Mouse (Mus musculus): ENCODE measurements around the gene Pex14. TPM values are rescaled to one million over a fixed set of nuclear protein-coding genes. Genes with fewer than 3 reads are reported as not detected.

Pex14 gene
- polyA plus RNA-seq, 1 experiment from 2014 or later, result 46.1 TPM

- Histone ChIP-seq H3K4me2 (no peak overlapping the region), H3K36me3 (ENCODE audit: poor library complexity, severe bottlenecking) (no peaks in the 10 kb centered on the region), H3K9me3 (replicated peaks) (no peaks in the 10 kb centered on the region), H3K4me3 (no peak overlapping the region), H3K9ac (no peak overlapping the region), H3K27me3 (0 out of 2 replicates have a peak, but pooled peaks cover 9% of the 10 kb centered on the region), H3K27ac (no peak overlapping the region), H3K4me1 (peaks cover 35% of the 10 kb centered on the region)
- ATAC-seq, result no peak
- 93% methylated on average over 12 of the region's 12 CpGs for WGBS
These were observed 162.9 kb downstream of the Pex14 start for GRCm38 (mm10) chr4:148936727-148937126.

GRCm38 (mm10) chr4:148936111-148936510, 163.6 kb downstream of the Pex14 start:
- Histone ChIP-seq H3K36me3 (ENCODE audit: poor library complexity, severe bottlenecking) (no peaks in the 10 kb centered on the region), H3K27ac (no peak overlapping the region), H3K27me3 (0 out of 2 replicates have a peak, but pooled peaks cover 7% of the 10 kb centered on the region), H3K9me3 (replicated peaks) (no peaks in the 10 kb centered on the region), H3K4me1 (peaks cover 29% of the 10 kb centered on the region), H3K4me2 (no peak overlapping the region), H3K9ac (no peak overlapping the region), H3K4me3 (no peak overlapping the region)
- 89% methylated on average over 12 of the region's 12 CpGs for WGBS
- no peak for ATAC-seq

DNA sequence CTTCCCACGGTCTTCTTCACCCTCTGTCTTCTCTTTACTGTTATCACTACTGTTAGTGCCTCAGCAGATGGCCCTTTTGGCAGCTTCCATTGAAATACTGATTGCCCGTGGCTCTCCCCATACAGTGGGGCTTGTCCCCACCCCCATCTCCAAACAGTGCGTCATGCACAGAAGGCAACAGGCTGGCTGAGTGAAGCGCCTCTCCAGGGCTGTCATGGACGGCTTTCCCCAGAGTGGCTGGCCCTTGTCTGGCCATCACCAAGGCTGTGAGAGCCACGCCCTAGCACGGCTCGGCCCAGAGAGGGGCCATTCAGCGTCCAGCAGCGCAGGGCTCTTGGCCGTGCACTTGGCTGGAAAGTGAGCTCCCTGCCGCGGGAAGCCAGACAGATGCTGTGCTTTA, 164.5 kb downstream of the Pex14 start:
- Histone ChIP-seq H3K36me3 (ENCODE audit: poor library complexity, severe bottlenecking) (no peaks in the 10 kb centered on the region), H3K4me3 (no peak overlapping the region), H3K27me3 (0 out of 2 replicates have a peak, but pooled peaks cover 5% of the 10 kb centered on the region), H3K4me2 (no peak overlapping the region), H3K9ac (0 out of 2 replicates have a peak overlapping the region, but pooled peaks have one; percentile 40), H3K27ac (no peak overlapping the region), H3K4me1 (peaks cover 28% of the 10 kb centered on the region), H3K9me3 (replicated peaks) (no peaks in the 10 kb centered on the region)
- ATAC-seq, result peak; percentile 68
- WGBS, result 49% methylated on average over 13 of the region's 13 CpGs

DNA sequence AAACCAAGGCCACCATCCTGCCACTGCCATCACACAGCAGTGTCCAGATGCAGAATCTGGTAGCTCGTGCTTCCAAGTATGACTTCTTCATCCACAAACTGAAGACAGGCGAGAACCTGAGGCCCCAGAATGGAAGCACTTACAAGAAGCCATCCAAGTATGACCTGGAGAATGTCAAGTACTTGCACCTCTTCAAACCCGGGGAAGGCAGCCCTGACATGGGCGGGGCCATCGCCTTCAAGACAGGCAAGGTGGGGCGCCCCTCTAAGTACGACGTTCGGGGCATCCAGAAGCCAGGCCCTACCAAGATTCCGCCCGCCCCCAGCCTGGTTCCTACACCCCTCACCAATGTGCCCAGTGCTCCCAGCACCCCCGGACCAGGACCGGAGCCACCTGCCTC, 166.6 kb downstream of the Pex14 start:
- no peaks in the 10 kb centered on the region for H3K9me3 ChIP-seq (replicated peaks)
- ATAC-seq, result no peak
- no peak overlapping the region for H3K9ac ChIP-seq
- H3K27ac ChIP-seq, result no peak overlapping the region
- no peak overlapping the region for H3K4me3 ChIP-seq
- 93% methylated on average over 13 of the region's 13 CpGs for WGBS
- H3K4me2 ChIP-seq, result no peak overlapping the region
- H3K27me3 ChIP-seq, result 0 out of 2 replicates have a peak, but pooled peaks cover 8% of the 10 kb centered on the region
- H3K4me1 ChIP-seq, result peaks cover 26% of the 10 kb centered on the region
- H3K36me3 ChIP-seq (ENCODE audit: poor library complexity, severe bottlenecking), result no peaks in the 10 kb centered on the region

DNA sequence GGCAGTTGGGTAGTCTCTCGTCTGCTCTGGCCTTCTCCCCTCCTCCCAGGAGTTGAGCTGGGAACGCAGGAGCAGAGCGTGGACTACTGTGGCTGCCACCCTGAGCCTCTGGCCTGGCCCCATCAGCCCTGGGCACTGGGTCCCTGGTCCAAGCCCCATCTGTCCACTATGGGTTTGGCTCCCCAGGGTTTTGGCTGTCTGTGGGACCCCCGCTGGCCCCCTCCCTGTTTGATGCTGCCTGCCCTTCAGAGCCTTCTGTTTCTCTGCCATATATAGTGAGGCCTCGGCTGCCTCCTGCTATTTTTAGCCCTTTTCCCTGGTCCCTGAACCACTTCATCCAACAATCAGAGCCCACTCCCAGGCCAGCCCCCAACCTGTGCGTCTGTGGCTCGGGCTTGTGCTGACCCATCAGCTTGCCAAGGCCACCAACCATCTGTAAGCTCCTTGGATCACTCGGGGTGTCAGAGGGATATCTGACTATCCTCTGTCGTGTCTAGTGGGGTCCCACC, 168.9 kb downstream of the Pex14 start:
- Histone ChIP-seq H3K4me2 (no peak overlapping the region), H3K4me3 (no peak overlapping the region), H3K4me1 (peaks cover 36% of the 10 kb centered on the region), H3K9ac (no peak overlapping the region), H3K27me3 (peaks cover 18% of the 10 kb centered on the region), H3K9me3 (replicated peaks) (no peaks in the 10 kb centered on the region), H3K36me3 (ENCODE audit: poor library complexity, severe bottlenecking) (no peaks in the 10 kb centered on the region), H3K27ac (no peak overlapping the region)
- ATAC-seq, result no peak
- WGBS, result 66% methylated on average over 9 of the region's 9 CpGs

DNA sequence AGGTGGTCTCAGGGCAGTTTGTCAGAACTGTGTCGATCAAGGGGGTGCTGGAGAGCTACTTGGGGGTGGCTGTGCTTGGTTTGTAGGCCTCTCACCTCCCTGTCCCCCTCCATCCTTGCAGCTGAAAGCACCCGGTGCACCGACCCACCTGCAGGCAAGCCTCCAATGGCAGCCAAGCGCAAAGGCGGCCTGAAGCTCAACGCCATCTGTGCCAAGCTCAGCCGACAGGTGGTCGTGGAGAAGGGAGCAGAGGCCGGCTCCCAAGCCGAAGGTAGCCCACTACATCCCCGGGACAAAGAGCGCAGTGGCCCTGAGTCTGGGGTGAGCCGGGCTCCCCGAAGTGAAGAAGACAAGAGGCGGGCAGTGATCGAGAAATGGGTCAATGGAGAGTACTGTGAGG, 170.8 kb downstream of the Pex14 start:
- Histone ChIP-seq H3K4me1 (peaks cover 30% of the 10 kb centered on the region), H3K27ac (no peak overlapping the region), H3K9ac (no peak overlapping the region), H3K36me3 (ENCODE audit: poor library complexity, severe bottlenecking) (no peaks in the 10 kb centered on the region), H3K4me2 (no peak overlapping the region), H3K27me3 (peaks cover 36% of the 10 kb centered on the region), H3K9me3 (replicated peaks) (no peaks in the 10 kb centered on the region), H3K4me3 (no peak overlapping the region)
- ATAC-seq, result no peak
- 90% methylated on average over 16 of the region's 16 CpGs for WGBS

DNA sequence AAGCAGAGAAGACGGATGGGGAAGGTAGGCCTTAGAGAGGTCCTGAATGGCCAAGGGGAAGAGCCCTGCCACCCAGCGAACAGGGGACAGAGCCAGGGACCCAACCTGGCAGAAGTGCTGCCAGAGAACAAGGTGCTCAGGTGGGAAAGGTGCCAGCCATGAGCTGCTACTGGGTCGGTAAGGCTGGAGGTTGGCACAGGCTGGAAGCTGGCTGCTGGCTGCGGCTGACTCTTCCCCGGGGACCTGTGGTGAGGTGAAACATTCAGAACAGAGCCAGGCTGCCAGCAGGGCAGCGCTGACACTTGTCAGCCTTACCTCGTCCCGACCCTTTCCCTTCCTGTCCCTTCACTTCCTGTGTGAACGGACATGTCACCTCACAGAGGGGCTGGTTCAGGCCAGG, 171.4 kb downstream of the Pex14 start:
- peaks cover 42% of the 10 kb centered on the region for H3K27me3 ChIP-seq
- no peak overlapping the region for H3K4me3 ChIP-seq
- H3K36me3 ChIP-seq (ENCODE audit: poor library complexity, severe bottlenecking), result no peaks in the 10 kb centered on the region
- H3K9ac ChIP-seq, result no peak overlapping the region
- no peaks in the 10 kb centered on the region for H3K9me3 ChIP-seq (replicated peaks)
- 75% methylated on average over 9 of the region's 9 CpGs for WGBS
- no peak overlapping the region for H3K4me2 ChIP-seq
- ATAC-seq, result no peak
- H3K4me1 ChIP-seq, result peaks cover 35% of the 10 kb centered on the region
- H3K27ac ChIP-seq, result no peak overlapping the region

- Histone ChIP-seq H3K4me3 (no peak overlapping the region), H3K27me3 (peaks cover 54% of the 10 kb centered on the region), H3K27ac (no peak overlapping the region), H3K9me3 (replicated peaks) (no peaks in the 10 kb centered on the region), H3K4me2 (no peak overlapping the region), H3K36me3 (ENCODE audit: poor library complexity, severe bottlenecking) (no peaks in the 10 kb centered on the region), H3K4me1 (peaks cover 53% of the 10 kb centered on the region), H3K9ac (no peak overlapping the region)
- 33% methylated on average over 8 of the region's 8 CpGs for WGBS
- ATAC-seq, result no peak
These were observed 173.2 kb downstream of the Pex14 start for GRCm38 (mm10) chr4:148926459-148926858.

GRCm38 (mm10) chr4:148925589-148926359, 173.9 kb downstream of the Pex14 start:
- H3K4me2 ChIP-seq, result no peak overlapping the region
- H3K4me1 ChIP-seq, result peaks cover 56% of the 10 kb centered on the region
- H3K36me3 ChIP-seq (ENCODE audit: poor library complexity, severe bottlenecking), result no peaks in the 10 kb centered on the region
- H3K4me3 ChIP-seq, result no peak overlapping the region
- peaks cover 61% of the 10 kb centered on the region for H3K27me3 ChIP-seq
- no peak overlapping the region for H3K27ac ChIP-seq
- ATAC-seq, result no peak
- H3K9me3 ChIP-seq (replicated peaks), result no peaks in the 10 kb centered on the region
- 34% methylated on average over 18 of the region's 18 CpGs for WGBS
- no peak overlapping the region for H3K9ac ChIP-seq

GRCm38 (mm10) chr4:148923976-148924375, 175.7 kb downstream of the Pex14 start:
- H3K36me3 ChIP-seq (ENCODE audit: poor library complexity, severe bottlenecking), result no peaks in the 10 kb centered on the region
- no peak overlapping the region for H3K4me2 ChIP-seq
- peaks cover 54% of the 10 kb centered on the region for H3K4me1 ChIP-seq
- 71% methylated on average over 8 of the region's 8 CpGs for WGBS
- H3K27ac ChIP-seq, result no peak overlapping the region
- H3K9me3 ChIP-seq (replicated peaks), result no peaks in the 10 kb centered on the region
- H3K27me3 ChIP-seq, result peaks cover 71% of the 10 kb centered on the region
- ATAC-seq, result no peak
- no peak overlapping the region for H3K4me3 ChIP-seq
- H3K9ac ChIP-seq, result no peak overlapping the region

DNA sequence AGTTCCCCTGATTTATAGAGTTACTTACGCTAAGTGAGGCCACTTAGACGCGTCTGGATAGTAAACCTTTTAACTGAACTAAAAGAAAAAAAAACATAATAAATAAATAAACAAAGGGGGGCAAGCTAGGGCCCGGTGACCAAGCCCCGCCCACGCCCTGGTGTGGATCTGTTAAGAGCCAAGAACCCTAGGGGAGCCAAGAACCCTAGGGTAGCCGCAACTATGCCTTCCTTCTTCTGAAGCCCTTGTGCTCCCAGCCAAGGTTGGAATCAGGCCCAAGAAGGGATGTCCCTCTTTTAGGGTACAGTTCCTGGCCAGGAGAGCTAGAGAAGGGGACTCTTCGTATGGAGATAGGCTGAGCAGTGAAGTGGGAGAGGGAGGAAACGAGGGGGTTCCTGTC, 176.3 kb downstream of the Pex14 start:
- no peak overlapping the region for H3K4me3 ChIP-seq
- no peak overlapping the region for H3K9ac ChIP-seq
- H3K9me3 ChIP-seq (replicated peaks), result no peaks in the 10 kb centered on the region
- no peaks in the 10 kb centered on the region for H3K36me3 ChIP-seq (ENCODE audit: poor library complexity, severe bottlenecking)
- peaks cover 71% of the 10 kb centered on the region for H3K27me3 ChIP-seq
- peaks cover 57% of the 10 kb centered on the region for H3K4me1 ChIP-seq
- 80% methylated on average over 9 of the region's 9 CpGs for WGBS
- H3K4me2 ChIP-seq, result no peak overlapping the region
- no peak for ATAC-seq
- H3K27ac ChIP-seq, result no peak overlapping the region

DNA sequence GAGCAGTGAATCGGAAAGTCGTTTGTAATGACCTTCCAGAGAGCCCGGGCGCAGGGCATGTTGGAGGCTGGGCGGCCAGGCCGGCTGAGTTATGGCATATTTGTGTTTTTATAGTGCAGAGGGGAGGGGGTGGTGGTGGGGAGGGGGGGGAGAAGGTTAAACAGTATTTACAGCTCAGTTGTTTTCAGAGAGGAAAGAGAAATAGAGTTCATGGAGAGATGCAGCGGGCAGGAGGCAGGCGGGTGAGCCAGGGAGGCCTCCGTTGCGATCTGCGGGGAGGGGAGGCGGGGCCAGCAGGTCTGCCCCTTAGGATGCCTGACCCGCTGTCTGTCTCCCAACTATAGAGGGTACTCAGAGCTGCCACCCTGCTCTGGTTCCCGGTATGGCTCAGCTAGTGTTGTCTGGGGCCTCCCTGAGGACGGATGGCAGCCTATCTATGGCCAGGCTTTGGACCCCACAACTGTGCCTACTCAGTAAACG, 177.4 kb downstream of the Pex14 start:
- no peaks in the 10 kb centered on the region for H3K9me3 ChIP-seq (replicated peaks)
- peak overlapping the region; percentile 48 for H3K4me2 ChIP-seq
- peak; percentile 29; the same call in 1 of the 2 replicates for ATAC-seq
- peak overlapping the region; percentile 22; the same call in 1 of the 2 replicates for H3K9ac ChIP-seq
- H3K27ac ChIP-seq, result no peak overlapping the region
- H3K4me3 ChIP-seq, result no peak overlapping the region
- H3K36me3 ChIP-seq (ENCODE audit: poor library complexity, severe bottlenecking), result no peaks in the 10 kb centered on the region
- peaks cover 81% of the 10 kb centered on the region for H3K27me3 ChIP-seq
- H3K4me1 ChIP-seq, result peaks cover 57% of the 10 kb centered on the region
- WGBS, result 9% methylated on average over 16 of the region's 16 CpGs
